Mouse (Mus musculus) neural tube, embryonic 10.5 days (tissue): ENCODE measurements around the gene Cib3.
A peak's percentile ranks its signal among the peaks of the same experiment; 100 is the strongest.

Experiments
- DNase-seq: peaks from one replicate; pipeline ENCODE4 v3.0.0-alpha.2; 2017; ENCODE audit warnings: low spot score; ENCODE audit errors: extremely low spot score

Gene Cib3

DNA sequence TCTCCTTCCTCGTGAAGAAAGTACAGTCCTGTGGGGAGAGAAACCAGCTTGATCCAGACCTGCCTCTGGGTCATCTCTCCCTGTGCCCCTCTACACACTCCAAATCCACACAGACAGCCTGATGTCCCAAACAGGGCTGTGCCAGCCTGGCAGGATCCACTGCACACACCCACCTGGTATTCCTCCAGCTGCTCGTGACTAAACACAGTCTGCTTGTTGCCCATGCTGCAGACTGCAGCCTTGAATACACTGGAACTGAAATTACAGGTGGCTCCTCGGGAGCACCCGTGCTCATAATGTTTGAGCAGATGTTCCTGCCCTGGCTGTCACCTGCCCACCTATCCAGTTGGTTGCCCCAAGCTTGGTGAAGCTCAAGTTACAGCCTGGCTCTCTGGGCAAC is at the start of gene Cib3:
Gene Cib3, minus strand, starts transcription at position 87 of the 400 bp plus-strand sequence.
- no peak for DNase-seq

DNA sequence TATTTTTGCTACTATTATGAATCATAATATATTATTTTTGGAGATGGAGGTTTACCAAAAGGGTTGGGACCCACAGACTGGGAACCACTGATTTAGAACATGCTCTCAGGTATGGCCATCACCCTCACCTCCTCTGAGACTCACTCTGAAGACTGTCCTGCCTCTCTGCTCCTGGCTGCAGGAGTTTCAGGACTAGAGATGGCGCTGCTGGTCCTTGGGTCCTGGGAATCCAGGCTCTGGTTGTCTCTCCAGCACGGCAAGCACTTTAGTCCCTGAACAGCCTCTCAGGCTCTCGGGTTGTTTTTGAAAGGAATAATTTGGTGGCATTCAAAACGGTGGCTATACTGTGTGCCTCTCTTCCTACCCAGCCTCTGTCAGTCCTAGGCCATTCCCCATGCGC is 49.2 kb upstream of the Cib3 start:
- no peak for DNase-seq

DNA sequence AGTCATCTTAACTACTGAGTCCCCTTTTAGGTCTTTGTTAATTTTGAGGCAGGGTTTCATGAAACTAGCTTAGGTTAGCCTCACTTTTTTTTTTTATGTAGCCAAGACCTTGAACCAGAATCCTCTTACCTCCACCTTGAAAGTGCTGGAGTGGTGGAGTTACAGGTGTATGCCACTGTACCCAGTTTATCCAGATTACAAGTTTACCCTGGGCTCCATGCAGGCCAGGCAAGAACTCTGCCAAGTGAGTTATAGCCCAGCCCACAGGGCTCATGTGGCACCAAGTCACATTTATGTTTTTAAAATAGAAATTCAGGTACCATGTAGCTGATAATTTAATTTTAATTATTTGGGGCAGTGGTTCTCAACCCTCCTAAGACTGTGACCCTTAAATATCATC is 48.8 kb upstream of the Cib3 start:
- no peak for DNase-seq

DNA sequence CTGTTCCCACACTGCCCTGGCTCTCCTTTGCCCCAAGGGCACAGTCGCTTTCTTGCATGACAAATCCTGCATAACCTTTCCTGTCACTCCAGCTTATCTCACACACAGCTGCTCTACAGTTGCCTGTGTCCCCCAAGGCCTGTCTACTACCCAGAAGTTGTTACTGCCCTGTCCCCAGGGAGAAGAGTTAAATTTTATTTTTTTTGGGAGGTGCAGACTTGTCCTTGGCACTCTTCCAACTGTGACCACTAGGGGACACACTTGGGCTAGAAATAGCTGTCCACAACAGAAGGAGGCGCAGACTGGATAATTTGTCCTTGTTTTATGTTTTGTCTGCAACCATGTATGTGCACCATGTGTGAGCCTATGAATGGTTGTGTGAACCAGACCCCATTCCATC is 48.4 kb upstream of the Cib3 start:
- DNase-seq = peak; percentile 55

DNA sequence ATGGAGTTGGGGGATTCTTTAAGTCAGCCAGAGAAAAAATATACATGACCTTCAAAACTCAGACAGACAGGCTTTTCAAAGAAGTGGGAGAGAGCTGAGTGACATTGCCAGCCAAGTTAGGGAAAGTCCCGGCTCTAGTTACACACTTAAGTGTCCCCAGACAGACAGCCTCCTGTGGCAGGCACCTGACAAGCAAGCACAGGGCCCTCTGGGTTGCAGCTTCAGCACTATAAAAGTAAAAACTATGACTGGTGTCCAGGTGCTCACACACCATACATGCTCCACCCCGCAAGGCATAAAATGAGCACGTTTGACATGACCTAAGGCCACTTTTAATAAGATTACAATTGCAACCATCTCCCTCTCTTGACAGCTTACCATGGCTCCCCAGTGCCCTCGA is 47.9 kb upstream of the Cib3 start:
- DNase-seq = no peak

DNA sequence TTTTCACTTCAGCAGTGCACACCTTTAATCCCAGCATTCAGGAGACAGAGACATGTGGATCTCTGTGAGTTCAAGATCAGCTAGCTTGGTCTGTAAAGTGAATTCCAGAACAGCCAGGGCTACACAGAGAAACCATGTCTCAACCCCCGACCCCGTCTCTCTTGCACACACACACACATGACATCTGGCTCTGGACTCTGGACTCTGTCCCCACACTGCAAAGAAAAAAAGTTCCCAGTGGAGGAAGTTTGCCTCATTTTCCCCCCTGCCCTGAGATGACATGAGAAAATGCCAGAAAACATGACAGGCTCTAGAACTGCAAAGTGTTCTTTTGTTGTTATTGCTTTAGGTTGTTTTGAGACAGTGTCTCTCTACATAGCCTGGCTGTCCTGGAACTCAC is 47.2 kb upstream of the Cib3 start:
- DNase-seq = no peak

DNA sequence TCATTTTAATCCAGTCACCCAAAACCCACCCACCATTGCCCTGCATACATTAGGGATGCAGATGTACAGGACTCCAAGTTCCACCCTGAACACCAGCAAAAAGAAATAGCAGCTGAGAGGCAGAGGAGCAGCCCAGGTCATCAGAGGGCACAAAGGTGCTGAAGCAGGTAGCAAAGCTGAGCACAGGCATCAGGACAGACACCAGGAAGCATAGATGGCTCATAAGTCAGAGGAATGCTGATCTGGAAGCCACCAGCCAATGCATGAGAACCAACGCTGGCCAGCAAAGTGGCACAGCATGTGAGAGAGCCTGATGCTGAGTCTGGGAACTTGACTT is 45.2 kb upstream of the Cib3 start:
- DNase-seq = no peak

DNA sequence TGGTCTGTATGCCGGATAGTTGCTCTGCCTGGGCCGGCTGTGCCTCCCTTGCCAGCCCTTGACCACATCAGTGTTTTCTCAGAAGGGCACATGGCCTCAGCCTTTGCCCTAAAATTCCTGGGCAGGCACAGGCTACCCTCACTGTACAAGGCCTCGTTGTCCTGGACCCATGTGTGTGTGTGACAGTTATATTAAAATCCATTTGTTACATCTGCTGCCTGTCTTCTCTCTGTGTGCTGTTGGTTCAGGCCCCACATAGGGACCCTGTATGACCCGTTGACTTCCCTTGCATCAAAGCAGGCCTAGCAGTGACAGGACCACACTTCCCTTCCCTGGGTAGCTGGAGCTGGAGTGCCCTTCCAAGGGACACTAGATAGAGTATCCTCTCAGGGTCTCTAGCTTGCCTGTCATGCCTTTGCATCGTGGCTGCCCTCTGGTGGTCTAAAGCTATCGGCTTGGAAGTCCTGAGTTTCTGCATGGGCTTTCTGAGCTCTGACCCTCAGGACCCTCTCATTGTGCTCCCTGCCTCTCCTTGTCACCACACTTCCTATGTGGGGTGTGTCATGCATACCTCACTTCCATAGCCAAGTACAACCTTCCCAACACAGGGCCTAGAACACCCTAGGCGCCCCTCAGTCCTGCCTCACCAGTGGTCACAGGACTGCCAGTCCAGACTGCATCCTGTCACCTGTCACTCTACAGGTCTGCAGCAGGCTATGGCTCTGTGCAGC is 44.7 kb upstream of the Cib3 start:
- DNase-seq = peak; percentile 44

DNA sequence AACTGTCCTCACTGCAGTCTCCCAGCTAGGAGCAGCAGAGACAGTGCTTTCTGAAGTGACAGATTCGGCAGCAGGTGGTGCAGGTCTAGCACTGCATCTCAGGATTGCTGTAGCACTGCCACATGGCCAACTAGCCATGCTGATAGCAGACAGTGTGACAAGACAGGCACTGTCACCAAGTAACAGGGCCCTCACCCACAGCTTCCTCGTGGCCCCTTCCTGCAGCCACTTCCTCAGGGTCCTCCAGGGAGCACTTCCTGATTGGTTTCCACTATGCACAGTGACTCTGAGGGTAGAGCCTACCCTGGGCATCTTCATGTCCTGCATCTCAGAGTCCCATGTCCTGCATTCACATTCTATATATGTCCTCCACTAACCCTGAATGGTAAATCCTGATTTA is 32.0 kb upstream of the Cib3 start:
- no peak for DNase-seq

DNA sequence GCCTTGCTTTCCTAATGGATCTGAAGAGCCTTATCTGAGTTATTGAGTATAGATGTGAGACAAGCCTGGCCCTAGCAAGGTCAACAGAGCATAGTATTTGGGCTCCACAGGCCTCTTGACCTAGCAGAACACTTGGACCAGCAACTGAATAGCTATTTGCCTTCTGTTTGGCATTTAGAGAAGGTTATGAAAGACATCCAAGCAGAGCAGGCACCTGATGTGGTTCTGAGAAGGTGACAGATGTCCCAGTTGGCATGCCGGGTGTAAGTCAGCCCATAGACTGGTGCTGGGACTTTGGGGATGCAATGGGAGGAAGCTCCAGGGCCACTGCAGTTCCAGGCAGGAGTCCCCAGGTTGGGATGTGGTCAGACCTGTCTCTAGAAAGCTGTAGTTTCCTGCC is 29.6 kb upstream of the Cib3 start:
- DNase-seq = no peak

DNA sequence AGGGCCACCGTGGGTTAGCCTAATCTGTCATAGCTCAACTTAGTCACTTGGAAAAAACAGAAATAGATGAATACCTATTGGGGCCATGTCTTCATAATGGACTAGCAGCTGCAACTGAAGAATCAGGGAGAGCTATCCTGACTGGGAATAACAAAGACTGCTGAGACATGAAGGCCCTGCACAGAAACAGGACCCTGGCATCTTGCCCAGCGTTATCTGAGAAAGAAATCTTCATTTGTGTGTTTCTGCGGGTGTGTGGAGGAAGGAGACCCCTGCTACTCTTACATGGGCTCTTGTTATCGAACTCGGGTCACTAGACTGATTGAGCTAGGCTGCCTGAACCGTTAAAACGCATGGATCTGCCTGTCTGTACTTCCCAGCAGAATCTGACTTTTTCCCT is 28.3 kb upstream of the Cib3 start:
- DNase-seq = no peak

DNA sequence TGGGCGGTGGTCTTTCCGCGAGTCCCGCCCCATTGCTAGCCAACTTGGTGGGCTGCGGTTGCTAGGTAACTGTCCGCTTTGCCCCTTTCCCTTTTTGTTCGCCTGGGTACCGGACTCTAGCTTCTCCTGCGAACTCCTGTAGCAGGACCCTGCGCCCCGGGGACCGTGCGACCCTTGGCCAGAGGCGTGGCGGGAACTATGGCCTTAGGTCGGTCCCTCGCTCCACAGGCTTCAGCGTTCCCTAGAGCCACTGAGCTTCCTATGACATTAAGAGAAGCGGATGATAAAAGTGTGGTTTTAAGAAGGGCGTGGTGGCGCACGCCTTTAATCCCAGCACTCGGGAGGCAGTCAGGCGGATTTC is 27.7 kb upstream of the Cib3 start:
- no peak for DNase-seq

DNA sequence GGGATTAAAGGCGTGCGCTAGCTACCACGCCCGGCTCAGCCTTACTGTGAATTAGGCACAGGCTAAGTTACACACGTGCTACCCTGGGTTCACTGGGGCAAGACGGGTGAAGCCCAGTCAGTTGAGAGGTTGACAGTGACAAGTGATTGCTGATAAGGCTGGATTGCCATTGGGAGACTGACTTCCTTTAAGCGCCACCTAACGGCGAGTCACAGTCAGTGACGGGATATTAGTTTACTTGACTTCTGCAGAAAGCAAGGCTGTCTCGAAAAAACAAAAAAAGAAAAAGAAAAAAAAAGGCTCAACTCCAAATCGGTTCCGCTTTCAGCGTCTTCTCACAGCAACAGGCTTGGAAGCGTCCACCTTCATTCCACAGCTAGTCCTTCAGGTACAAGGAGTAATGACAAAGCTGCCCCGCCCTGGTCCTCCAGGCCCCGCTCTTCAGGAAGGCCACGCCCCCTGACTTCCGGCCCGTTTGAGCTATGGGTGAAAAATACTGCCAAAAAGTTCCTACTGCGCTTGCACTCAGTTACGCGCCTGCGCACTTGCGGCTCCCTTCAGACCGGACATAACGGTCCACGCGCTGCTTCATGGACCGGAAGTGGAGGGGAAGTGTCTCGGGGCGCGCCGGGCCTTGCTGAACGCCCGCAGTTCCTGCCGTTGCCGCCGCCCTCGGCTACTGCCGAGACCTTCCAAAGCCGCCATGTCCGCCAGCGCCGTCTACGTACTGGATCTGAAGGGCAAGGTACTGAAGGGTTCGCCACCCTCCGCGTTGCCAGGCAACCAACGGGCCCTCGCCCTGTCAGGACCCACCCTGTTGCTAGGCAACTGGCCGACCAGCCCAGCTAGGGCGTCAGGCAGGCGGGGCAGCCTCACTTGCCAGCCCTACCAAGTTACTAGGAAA is 27.1 kb upstream of the Cib3 start, which contains the start of gene Ap1m1:
Gene Ap1m1, plus strand, starts transcription at position 520 of the 904 bp plus-strand sequence.
- peak; percentile 99 for DNase-seq

DNA sequence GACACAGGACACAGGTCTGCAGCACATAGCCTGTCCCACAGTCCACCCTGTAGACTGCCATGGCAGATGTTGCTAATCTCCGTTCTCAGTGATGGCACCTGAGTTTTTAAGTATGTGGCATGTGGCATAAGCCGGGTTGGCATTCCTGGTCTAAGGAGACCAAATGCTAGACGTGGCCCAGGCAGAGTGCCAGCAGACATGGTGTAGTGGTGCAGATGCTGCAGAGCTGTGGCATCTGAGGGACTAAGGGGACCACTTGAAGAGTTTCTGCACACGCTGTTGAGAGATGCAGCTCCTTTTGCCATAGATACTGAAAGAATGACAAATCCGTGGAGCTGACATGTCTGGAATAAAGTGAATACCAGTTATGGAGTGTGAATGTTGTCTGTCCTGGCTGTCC is 10.0 kb upstream of the Cib3 start:
- no peak for DNase-seq

DNA sequence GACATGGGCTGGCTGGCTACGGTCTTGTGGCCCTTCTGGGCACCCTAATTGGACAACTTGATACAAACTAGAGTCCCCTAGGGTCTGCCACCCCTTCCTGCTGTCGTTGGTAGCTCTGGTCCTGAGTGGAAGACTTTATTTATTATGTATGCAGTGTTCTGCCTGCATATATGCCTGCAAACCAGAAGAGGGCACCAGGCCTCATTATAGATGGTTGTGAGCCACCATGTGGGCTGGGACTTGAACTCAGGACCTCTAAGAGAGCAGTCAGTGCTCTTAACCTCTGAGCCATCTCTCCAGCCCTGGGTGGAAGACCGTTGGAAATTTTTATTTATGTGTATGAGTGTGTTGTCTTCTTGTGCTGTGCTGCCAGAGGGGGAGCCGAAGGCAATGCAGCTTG is 8.1 kb upstream of the Cib3 start:
- no peak for DNase-seq

DNA sequence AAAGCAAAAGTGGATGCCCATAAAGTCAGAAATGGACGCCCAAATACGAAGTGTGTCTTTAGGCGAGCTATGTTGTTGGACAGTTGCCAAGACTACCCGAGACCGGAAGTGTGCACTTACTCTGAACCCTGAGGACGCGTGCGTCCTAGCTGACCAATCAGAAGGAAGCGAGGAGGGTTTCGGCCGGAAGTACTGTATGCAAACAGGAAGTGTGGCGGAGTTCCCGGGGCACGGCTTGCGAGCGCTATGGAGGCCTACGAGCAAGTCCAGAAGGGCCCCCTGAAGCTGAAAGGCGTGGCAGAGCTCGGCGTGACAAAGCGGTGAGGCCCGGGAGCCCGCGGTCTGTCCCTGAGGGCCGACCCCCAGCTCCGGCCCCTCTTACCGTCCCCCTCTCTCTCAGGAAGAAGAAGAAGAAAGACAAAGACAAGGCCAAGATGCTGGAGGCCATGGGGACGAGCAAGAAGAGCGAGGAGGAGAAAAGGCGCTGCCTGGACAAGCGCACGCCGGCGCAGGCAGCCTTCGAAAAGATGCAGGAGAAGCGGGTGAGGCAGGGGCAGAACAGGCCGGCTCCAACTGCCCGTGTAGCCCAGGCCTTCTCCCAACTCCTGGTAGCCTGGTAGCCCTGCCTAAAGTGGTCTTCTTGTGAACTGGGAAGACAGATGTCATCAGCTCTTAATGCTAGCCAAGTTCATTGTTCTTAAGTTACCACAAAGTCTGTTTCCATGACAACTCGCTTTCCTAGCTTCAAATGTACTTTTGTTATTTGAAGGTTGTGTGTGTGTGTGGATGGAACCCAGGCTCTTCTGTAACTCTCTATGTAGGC is 7.1 kb upstream of the Cib3 start, which contains the start of gene Fam32a:
Gene Fam32a, plus strand, starts transcription at position 190 of the 823 bp plus-strand sequence.
- peak; percentile 89 for DNase-seq

DNA sequence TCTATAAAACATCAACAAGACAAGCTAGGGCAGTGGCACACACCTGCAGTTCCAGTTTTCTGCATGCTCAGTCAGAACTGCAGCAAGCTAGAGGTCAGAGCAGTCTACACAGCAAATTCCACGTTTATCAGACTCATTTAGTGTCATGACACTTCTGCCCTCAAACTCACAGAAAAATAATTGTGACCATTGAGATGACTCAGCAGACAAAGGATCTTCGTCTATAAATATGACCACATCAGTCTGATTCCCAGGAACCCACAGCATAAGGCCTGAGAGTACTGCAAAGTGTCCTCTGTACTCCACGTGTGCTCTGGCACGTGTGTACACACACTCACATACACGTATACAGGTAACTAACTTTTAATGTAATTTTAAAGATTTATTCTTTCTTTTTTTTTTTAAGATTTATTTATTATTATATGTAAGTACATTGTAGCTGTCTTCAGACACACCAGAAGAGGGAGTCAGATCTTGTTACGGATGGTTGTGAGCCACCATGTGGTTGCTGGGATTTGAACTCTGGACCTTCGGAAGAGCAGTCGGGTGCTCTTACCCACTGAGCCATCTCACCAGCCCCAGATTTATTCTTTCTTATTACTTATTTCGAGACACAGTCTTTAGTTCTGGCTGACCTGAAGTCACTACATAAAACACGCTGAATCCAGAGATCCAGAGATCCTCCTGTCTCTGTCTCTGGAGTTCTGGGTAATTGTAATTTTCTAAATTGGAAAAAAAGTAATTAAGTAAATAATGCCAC is 6.3 kb upstream of the Cib3 start:
- DNase-seq = no peak

DNA sequence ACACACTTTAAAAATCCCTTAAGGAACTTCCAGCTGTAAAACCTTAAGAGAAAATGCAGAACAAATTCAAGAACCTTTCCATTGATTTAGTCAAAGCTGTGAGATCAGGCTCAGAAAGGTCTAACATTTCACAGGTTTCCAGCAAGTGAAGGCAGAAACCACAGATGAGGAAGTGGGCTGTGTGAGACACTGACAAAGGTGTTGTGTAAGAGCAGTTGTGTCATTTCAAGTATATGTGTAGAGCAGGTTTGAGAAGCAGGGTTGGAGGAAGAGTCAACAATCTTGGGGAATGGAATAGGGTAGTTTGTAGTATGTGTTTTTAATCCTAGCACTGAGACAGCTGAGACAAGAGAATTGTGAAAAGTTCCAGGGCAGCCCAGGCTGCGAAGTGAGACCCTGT is 3.2 kb upstream of the Cib3 start:
- no peak for DNase-seq

DNA sequence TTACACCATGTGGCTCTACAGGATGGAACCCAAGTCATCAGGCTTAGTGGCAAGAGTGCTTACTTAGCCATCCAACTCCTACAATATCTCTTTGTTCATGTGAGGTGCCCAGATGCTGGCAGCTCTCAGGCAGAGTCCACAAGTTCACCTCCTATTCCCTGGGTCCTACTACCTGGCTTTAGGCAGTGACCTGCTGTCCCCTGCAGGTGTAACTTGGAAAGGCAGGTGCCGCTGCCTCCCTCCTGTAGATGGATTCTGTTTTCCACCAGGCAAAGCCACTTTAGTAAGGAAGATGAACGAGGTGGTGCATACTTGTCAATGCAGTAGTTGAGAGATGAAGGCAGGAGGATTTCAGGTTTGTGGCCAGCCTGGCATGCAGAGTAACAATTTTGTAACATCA is 2.4 kb upstream of the Cib3 start:
- DNase-seq = no peak

DNA sequence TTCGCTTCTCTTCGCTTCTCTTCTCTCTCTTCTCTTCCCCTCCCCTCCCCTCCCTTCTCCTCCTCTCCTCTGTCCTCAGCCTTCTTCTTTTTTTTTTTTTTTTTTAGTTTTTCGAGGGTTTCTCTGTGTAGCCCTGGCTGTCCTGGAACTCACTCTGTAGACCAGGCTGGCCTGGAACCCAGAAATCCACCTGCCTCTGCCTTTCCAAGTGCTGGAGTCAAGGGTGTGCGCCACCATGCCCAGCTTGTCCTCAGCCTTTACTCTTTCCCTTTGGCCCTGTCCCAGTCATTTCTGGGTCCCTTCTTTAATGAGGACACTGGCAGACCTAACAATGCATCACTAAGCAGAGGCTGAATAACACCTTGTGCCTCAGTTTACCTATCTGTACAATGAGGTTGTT is 899 bp upstream of the Cib3 start, which contains the start of gene Gm11034:
Gene Gm11034, minus strand, starts transcription at position 101 of the 400 bp plus-strand sequence.
- DNase-seq = no peak

DNA sequence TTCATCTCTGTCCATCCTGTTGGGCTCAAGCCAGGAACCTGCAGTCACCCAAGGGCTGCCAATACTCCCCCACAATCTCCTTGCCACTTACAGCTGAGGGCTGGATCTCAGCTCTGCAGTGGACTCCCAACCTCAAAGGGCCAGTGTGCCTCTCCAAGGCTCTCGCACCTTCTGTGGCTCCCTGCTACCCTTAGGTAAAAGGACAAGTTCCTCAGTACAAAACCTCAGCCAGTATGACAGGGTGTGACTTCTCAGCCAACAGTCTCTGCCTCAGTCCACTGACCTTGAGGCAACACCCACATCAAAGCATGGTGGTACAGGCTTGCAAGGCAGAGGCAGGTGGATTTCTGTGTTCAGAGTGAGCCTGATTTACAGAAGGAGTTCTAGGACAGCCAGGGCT is 791 bp downstream of the Cib3 start:
- DNase-seq = no peak
